Mouse (Mus musculus) MEL (cell line): ENCODE measurements around the gene Apba1. TPM values are rescaled to one million over a fixed set of nuclear protein-coding genes. Genes with fewer than 3 reads are reported as not detected.

ENCODE experiments used
- DNase-seq: peaks from one replicate; pipeline ENCODE4 v3.0.0; 2011; ENCODE audit warnings: low read depth, low spot score
- H3K27ac ChIP-seq: 2 replicates; pipeline ENCODE4 v1.5.1; 2012; ENCODE audit warnings: low read depth, mild to moderate bottlenecking, control low read depth, low read length, moderate library complexity; ENCODE audit not compliant: control insufficient read depth
- H3K27me3 ChIP-seq, 2 experiments: fragments of 150-350 bp in 1 of 2; sonication (generic) in 1 of 2; 2 replicates each; pipeline ENCODE4 v1.6.1; 2012; ENCODE audit warnings: low read length in 2 of 2, mild to moderate bottlenecking in 2 of 2, improper control_type of control experiment in 1 of 2, moderate library complexity in 1 of 2; ENCODE audit not compliant: insufficient read depth in 2 of 2, control insufficient read depth in 1 of 2
- H3K36me3 ChIP-seq, 2 experiments: 2 replicates each; pipeline ENCODE4 v1.6.1; 2012 to 2014; ENCODE audit warnings: low read length in 2 of 2, improper control_type of control experiment in 1 of 2, inconsistent platforms in 1 of 2, mild to moderate bottlenecking in 1 of 2; ENCODE audit not compliant: insufficient read depth in 2 of 2, control insufficient read depth in 1 of 2
- H3K4me1 ChIP-seq, 2 experiments: fragments of 150-350 bp in 1 of 2; sonication (generic) in 1 of 2; 2 replicates each; pipeline ENCODE4 v1.6.1; 2012; ENCODE audit warnings: low read length in 2 of 2, improper control_type of control experiment in 1 of 2, mild to moderate bottlenecking in 1 of 2; ENCODE audit not compliant: insufficient read depth in 2 of 2, control insufficient read depth in 1 of 2
- H3K4me3 ChIP-seq, 2 experiments: fragments of 150-350 bp in 1 of 2; sonication (generic) in 1 of 2; 2 replicates each; pipeline ENCODE4 v1.5.1; 2012; ENCODE audit warnings: low read depth in 2 of 2, low read length in 2 of 2, mild to moderate bottlenecking in 2 of 2, moderate library complexity in 2 of 2, control low read depth in 1 of 2, improper control_type of control experiment in 1 of 2; ENCODE audit not compliant: control insufficient read depth in 1 of 2, insufficient read depth in 1 of 2
- H3K79me2 ChIP-seq: 2 replicates; pipeline ENCODE4 v1.6.1; 2012; ENCODE audit warnings: mild to moderate bottlenecking, low read length, moderate library complexity; ENCODE audit not compliant: control insufficient read depth, poor library complexity, insufficient read depth
- H3K9ac ChIP-seq: 2 replicates; pipeline ENCODE4 v1.6.1; 2012; ENCODE audit warnings: low read depth, mild to moderate bottlenecking, control low read depth, low read length, moderate library complexity; ENCODE audit not compliant: control insufficient read depth, poor library complexity, severe bottlenecking
- H3K9me3 ChIP-seq: fragments of 150-350 bp; sonication (generic); replicated peaks from 2 replicates; pipeline ENCODE4 v1.6.1; 2012; ENCODE audit warnings: mild to moderate bottlenecking, low read length, improper control_type of control experiment, moderate library complexity; ENCODE audit not compliant: insufficient read depth
- BHLHE40 ChIP-seq: IDR thresholded peaks from 2 replicates; pipeline ENCODE4 v1.6.1; 2012; ENCODE audit warnings: low read depth, mild to moderate bottlenecking, inconsistent platforms, low read length, improper control_type of control experiment, borderline replicate concordance
- CHD2 ChIP-seq: IDR thresholded peaks from 2 replicates; pipeline ENCODE4 v1.6.1; 2011; ENCODE audit warnings: low read length, improper control_type of control experiment
- E2F4 ChIP-seq: IDR thresholded peaks from 2 replicates; pipeline ENCODE4 v1.6.1; 2011; ENCODE audit warnings: low read depth, low read length, improper control_type of control experiment, borderline replicate concordance
- ELF1 ChIP-seq: IDR thresholded peaks from 2 replicates; pipeline ENCODE4 v1.6.1; 2014; ENCODE audit warnings: low read depth, mild to moderate bottlenecking, inconsistent platforms, low read length, improper control_type of control experiment, moderate library complexity
- EP300 ChIP-seq, 2 experiments: IDR thresholded peaks; 2 replicates each; pipeline ENCODE4 v1.6.1; 2011; ENCODE audit warnings: improper control_type of control experiment in 2 of 2, low read length in 2 of 2, low read depth in 1 of 2, mild to moderate bottlenecking in 1 of 2
- ETS1 ChIP-seq: IDR thresholded peaks from 2 replicates; pipeline ENCODE4 v1.6.1; 2012; ENCODE audit warnings: low read depth, mild to moderate bottlenecking, inconsistent platforms, low read length, improper control_type of control experiment, moderate library complexity
- GATA1 ChIP-seq: IDR thresholded peaks from 2 replicates; pipeline ENCODE4 v1.6.1; 2011; ENCODE audit warnings: low read depth, low read length, improper control_type of control experiment
- HCFC1 ChIP-seq: IDR thresholded peaks from 2 replicates; pipeline ENCODE4 v1.6.1; 2012; ENCODE audit warnings: low read depth, mild to moderate bottlenecking, inconsistent platforms, low read length, improper control_type of control experiment, moderate library complexity
- JUND ChIP-seq: IDR thresholded peaks from 2 replicates; pipeline ENCODE4 v1.6.1; 2011; ENCODE audit warnings: low read depth, mild to moderate bottlenecking, improper control_type of control experiment, low read length
- KAT2A ChIP-seq: conservative IDR thresholded peaks from 2 replicates; pipeline ENCODE4 v1.6.1; 2012; ENCODE audit warnings: low read depth, low read length, improper control_type of control experiment, inconsistent platforms
- MAX ChIP-seq: IDR thresholded peaks from 2 replicates; pipeline ENCODE4 v1.6.1; 2011; ENCODE audit warnings: low read length, improper control_type of control experiment
- MAZ ChIP-seq: IDR thresholded peaks from 2 replicates; pipeline ENCODE4 v1.6.1; 2012; ENCODE audit warnings: low read depth, mild to moderate bottlenecking, inconsistent platforms, low read length, improper control_type of control experiment
- MYB ChIP-seq: IDR thresholded peaks from 2 replicates; pipeline ENCODE4 v1.6.1; 2011; ENCODE audit warnings: mild to moderate bottlenecking, low read depth, low read length, improper control_type of control experiment
- MYC ChIP-seq: IDR thresholded peaks from 2 replicates; pipeline ENCODE4 v1.6.1; 2011; ENCODE audit warnings: low read depth, mild to moderate bottlenecking, low read length, improper control_type of control experiment, moderate library complexity
- NELFE ChIP-seq: IDR thresholded peaks from 2 replicates; pipeline ENCODE4 v1.6.1; 2011; ENCODE audit warnings: low read depth, low read length, improper control_type of control experiment
- NRF1 ChIP-seq: IDR thresholded peaks from 2 replicates; pipeline ENCODE4 v1.6.1; 2014; ENCODE audit warnings: low read depth, mild to moderate bottlenecking, inconsistent platforms, low read length, improper control_type of control experiment, moderate library complexity; ENCODE audit not compliant: poor library complexity, insufficient read depth, severe bottlenecking
- POLR2AphosphoS2 ChIP-seq: IDR thresholded peaks from 2 replicates; pipeline ENCODE4 v1.6.1; 2011; ENCODE audit warnings: low read length, improper control_type of control experiment
- POLR2AphosphoS5 ChIP-seq: IDR thresholded peaks from 2 replicates; pipeline ENCODE4 v1.6.1; 2012; ENCODE audit warnings: low read depth, borderline replicate concordance, mild to moderate bottlenecking, inconsistent platforms, low read length, moderate library complexity, mixed read lengths
- RAD21 ChIP-seq: IDR thresholded peaks from 2 replicates; pipeline ENCODE4 v1.6.1; 2011; ENCODE audit warnings: mild to moderate bottlenecking, low read depth, low read length, improper control_type of control experiment
- RCOR1 ChIP-seq: IDR thresholded peaks from 2 replicates; pipeline ENCODE4 v1.6.1; 2012; ENCODE audit warnings: low read depth, mild to moderate bottlenecking, inconsistent platforms, low read length, improper control_type of control experiment
- SMC3 ChIP-seq: IDR thresholded peaks from 2 replicates; pipeline ENCODE4 v1.6.1; 2011; ENCODE audit warnings: low read depth, low read length, improper control_type of control experiment
- TBP ChIP-seq: IDR thresholded peaks from 2 replicates; pipeline ENCODE4 v1.8.0; 2011; ENCODE audit warnings: low read depth, low read length, improper control_type of control experiment
- UBTF ChIP-seq: IDR thresholded peaks from 2 replicates; pipeline ENCODE4 v1.6.1; 2012; ENCODE audit warnings: low read depth, mild to moderate bottlenecking, inconsistent platforms, low read length, improper control_type of control experiment, moderate library complexity, borderline replicate concordance; ENCODE audit not compliant: insufficient read depth
- USF2 ChIP-seq, 2 experiments: IDR thresholded peaks; 2 replicates each; pipeline ENCODE4 v1.6.1; 2011 to 2012; ENCODE audit warnings: improper control_type of control experiment in 2 of 2, low read length in 2 of 2, borderline replicate concordance in 1 of 2, inconsistent platforms in 1 of 2, low read depth in 1 of 2, mild to moderate bottlenecking in 1 of 2; ENCODE audit not compliant: insufficient read depth in 1 of 2
- ZC3H11A ChIP-seq: IDR thresholded peaks from 2 replicates; pipeline ENCODE4 v1.6.1; 2012; ENCODE audit warnings: low read depth, mild to moderate bottlenecking, inconsistent platforms, low read length, improper control_type of control experiment
- polyA plus RNA-seq, 2 experiments: library from polyadenylated mRNA; stranded (reverse) in 1 of 2; unstranded in 1 of 2; fragments of >175 nt in 1 of 2; fragments of >200 nt in 1 of 2; gene quantifications; 2 replicates each; pipeline versions ENCODE4 v1.2.1 to v1.2.4; 2012; ENCODE audit warnings: low replicate concordance in 2 of 2, low read depth in 1 of 2; ENCODE audit not compliant: insufficient read length in 2 of 2, insufficient read depth in 1 of 2, missing spikeins in 1 of 2
- total RNA-seq: library from RNA; depleted of rRNA; stranded (reverse); fragments of 300-350 nt; gene quantifications from 2 replicates; pipeline ENCODE4 v1.2.3, GENCODE M21; 2012

The Apba1 gene
- total and polyA plus RNA-seq, 3 experiments = under 0.01 to 0.03 TPM; not detected in 1

- no peaks in the 10 kb centered on the region for H3K36me3 ChIP-seq
- no peaks in the 10 kb centered on the region for H3K4me1 ChIP-seq
- H3K9ac ChIP-seq = no peak overlapping the region
- no peak for TF ChIP-seq NRF1
- TF ChIP-seq MAX = no peak
- no peak for TF ChIP-seq RCOR1
- TF ChIP-seq KAT2A = no peak
- no peak for TF ChIP-seq POLR2AphosphoS5
- TF ChIP-seq ELF1 = no peak
- no peak for TF ChIP-seq POLR2AphosphoS2
- TF ChIP-seq ZC3H11A = no peak
- TF ChIP-seq CHD2 = no peak
- TF ChIP-seq E2F4 = no peak
- TF ChIP-seq RAD21 = no peak
- H3K27me3 ChIP-seq = no peaks in the 10 kb centered on the region
- DNase-seq = no peak
- no peaks in the 10 kb centered on the region for H3K9me3 ChIP-seq
- H3K79me2 ChIP-seq = no peaks in the 10 kb centered on the region
- H3K27ac ChIP-seq = no peak overlapping the region
- H3K4me3 ChIP-seq = no peak overlapping the region
These were observed 58.1 kb downstream of the Apba1 start for GRCm38 (mm10) chr19:23816762-23817161.

- no peak for DNase-seq
- TF ChIP-seq KAT2A = no peak
- TF ChIP-seq MYB = no peak
- TF ChIP-seq ETS1 = no peak
- no peak for TF ChIP-seq RCOR1
- no peak for TF ChIP-seq JUND
- TF ChIP-seq POLR2AphosphoS2 = no peak
- TF ChIP-seq EP300 (IDR thresholded peaks at IDR 0.05; ENCODE audit: low read depth in 1 of 2, low read length in 2 of 2) = no peak
These were observed 58.5 kb downstream of the Apba1 start for GRCm38 (mm10) chr19:23817196-23817595.

GRCm38 (mm10) chr19:23819882-23820281, 61.2 kb downstream of the Apba1 start:
- no peaks in the 10 kb centered on the region for H3K79me2 ChIP-seq
- DNase-seq = no peak
- H3K9ac ChIP-seq = no peak overlapping the region
- H3K27me3 ChIP-seq = no peaks in the 10 kb centered on the region
- no peaks in the 10 kb centered on the region for H3K4me1 ChIP-seq
- H3K27ac ChIP-seq = no peak overlapping the region
- TF ChIP-seq NELFE (no peak), POLR2AphosphoS5 (no peak), ETS1 (no peak), MAZ (no peak), UBTF (no peak), RAD21 (no peak), HCFC1 (no peak), NRF1 (no peak), EP300 (IDR thresholded peaks at IDR 0.05; ENCODE audit: low read depth in 1 of 2, low read length in 2 of 2) (no peak), USF2 (IDR thresholded peaks at IDR 0.05; ENCODE audit: borderline replicate concordance in 1 of 2, insufficient read depth in 1 of 2, low read depth in 1 of 2, low read length in 2 of 2) (no peak), MYC (no peak), TBP (no peak), GATA1 (no peak), KAT2A (no peak), SMC3 (no peak), BHLHE40 (no peak)
- H3K4me3 ChIP-seq = no peak overlapping the region
- H3K9me3 ChIP-seq = no peaks in the 10 kb centered on the region
- H3K36me3 ChIP-seq = no peaks in the 10 kb centered on the region

More at GRCm38 (mm10) chr19:23817196-23817595, 58.5 kb downstream of the Apba1 start:
- no peak overlapping the region for H3K27ac ChIP-seq
- H3K4me1 ChIP-seq = no peaks in the 10 kb centered on the region
- H3K36me3 ChIP-seq = no peaks in the 10 kb centered on the region
- no peaks in the 10 kb centered on the region for H3K27me3 ChIP-seq
- H3K79me2 ChIP-seq = no peaks in the 10 kb centered on the region
- no peak overlapping the region for H3K4me3 ChIP-seq
- no peak overlapping the region for H3K9ac ChIP-seq
- H3K9me3 ChIP-seq = no peaks in the 10 kb centered on the region
